Mouse (Mus musculus): ENCODE results near the gene Zmiz1. TPM values are rescaled to one million over a fixed set of nuclear protein-coding genes. Genes with fewer than 3 reads are reported as not detected.

The Zmiz1 gene
- polyA plus RNA-seq, 1 experiment from 2014 or later, result 12.4 TPM

DNA sequence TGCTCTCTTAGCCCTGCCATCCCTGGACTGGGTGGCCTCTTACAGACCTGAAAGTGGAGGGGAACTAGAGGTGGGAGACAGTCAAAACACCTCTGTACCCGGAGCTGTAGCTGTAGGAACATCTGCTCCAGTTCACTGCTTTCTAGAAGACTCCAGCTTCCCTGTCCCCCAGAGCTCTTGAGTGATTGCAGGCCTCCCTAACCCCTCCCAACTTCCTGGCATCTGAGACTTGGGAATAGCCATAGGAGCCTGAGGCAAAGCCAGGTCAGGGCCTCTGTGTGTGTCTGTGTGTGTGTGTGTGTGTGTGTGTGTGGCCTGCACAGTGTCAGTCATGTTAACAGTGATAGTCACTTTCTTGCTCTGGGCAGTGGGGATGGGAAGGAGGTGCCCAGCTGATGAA, 102.7 kb downstream of the Zmiz1 start:
- ATAC-seq, result no peak
- no peak overlapping the region for H3K4me3 ChIP-seq (ENCODE audit: low read depth, low read length)
- H3K4me1 ChIP-seq (replicated peaks; ENCODE audit: control insufficient read depth, insufficient read depth, low read length), result peaks cover 5% of the 10 kb centered on the region
- WGBS, result 50% methylated on average over 1 of the region's 1 CpGs
- no peak overlapping the region for H3K4me2 ChIP-seq (replicated peaks; ENCODE audit: low read depth)
- H3K36me3 ChIP-seq (ENCODE audit: control insufficient read depth, insufficient read depth), result peaks cover 10% of the 10 kb centered on the region; the same call in 1 of the 2 replicates
- no peak overlapping the region for H3K27ac ChIP-seq (ENCODE audit: low read depth, low read length)
- no peak for TF ChIP-seq CTCF (IDR thresholded peaks at IDR 0.05; ENCODE audit: low read depth)
- no peaks in the 10 kb centered on the region for H3K27me3 ChIP-seq (replicated peaks; ENCODE audit: control insufficient read depth, insufficient read depth, low read length)
- no peak overlapping the region for H3K9ac ChIP-seq (ENCODE audit: low read depth, low read length)
- H3K9me3 ChIP-seq (ENCODE audit: control insufficient read depth), result no peaks in the 10 kb centered on the region

DNA sequence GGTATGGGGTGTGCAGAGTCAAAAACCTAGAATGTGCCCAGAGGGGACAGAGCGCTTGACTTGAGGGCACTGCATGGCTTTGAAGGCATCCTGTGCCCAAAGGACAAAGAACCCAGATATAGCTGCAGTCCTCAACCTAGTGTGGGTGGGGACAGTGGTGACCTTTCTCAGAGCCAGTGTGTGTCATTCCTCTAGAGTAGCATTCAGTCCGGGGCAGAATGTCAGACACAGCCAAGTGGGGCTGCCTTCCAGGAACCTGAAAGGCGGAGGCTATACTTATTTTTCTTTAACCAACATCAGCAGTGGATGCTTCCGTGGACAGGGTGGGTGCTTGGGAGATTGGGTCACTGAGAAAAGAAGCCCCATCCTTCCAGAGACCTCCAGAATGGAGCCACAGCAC, 103.5 kb downstream of the Zmiz1 start:
- WGBS, result 74% methylated on average over 4 of the region's 4 CpGs
- H3K4me1 ChIP-seq (replicated peaks; ENCODE audit: control insufficient read depth, insufficient read depth, low read length), result peaks cover 5% of the 10 kb centered on the region

DNA sequence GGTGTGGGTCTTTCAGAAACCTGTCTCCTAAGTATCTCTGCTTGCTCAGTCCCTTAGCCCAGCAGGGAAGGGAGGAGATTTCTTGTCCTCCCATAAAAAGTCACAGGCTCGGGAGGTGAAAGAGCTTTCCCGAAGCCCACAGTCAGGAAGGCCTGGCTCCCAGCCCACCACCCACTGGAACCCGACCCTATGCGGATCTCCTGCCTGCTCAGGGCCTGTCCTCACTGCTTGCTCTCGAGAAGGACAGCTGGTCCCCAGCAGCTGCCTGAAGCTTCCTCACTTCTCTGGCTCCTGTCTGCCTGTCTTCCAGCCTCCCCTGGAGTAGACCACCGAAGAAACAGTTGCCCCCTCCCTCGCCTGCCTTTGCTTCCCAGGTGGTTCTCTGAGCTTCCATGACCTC, 103.9 kb downstream of the Zmiz1 start:
- 62% methylated on average over 7 of the region's 7 CpGs for WGBS
- H3K27me3 ChIP-seq (replicated peaks; ENCODE audit: control insufficient read depth, insufficient read depth, low read length), result no peaks in the 10 kb centered on the region
- no peak for TF ChIP-seq CTCF (IDR thresholded peaks at IDR 0.05; ENCODE audit: low read depth)
- ATAC-seq, result no peak
- H3K36me3 ChIP-seq (ENCODE audit: control insufficient read depth, insufficient read depth), result peaks cover 14% of the 10 kb centered on the region; the same call in 1 of the 2 replicates
- H3K4me1 ChIP-seq (replicated peaks; ENCODE audit: control insufficient read depth, insufficient read depth, low read length), result peaks cover 5% of the 10 kb centered on the region
- H3K27ac ChIP-seq (ENCODE audit: low read depth, low read length), result no peak overlapping the region
- H3K9me3 ChIP-seq (ENCODE audit: control insufficient read depth), result no peaks in the 10 kb centered on the region
- H3K9ac ChIP-seq (ENCODE audit: low read depth, low read length), result no peak overlapping the region
- H3K4me2 ChIP-seq (replicated peaks; ENCODE audit: low read depth), result no peak overlapping the region
- no peak overlapping the region for H3K4me3 ChIP-seq (ENCODE audit: low read depth, low read length)

More for the DNA sequence above, 103.5 kb downstream of the Zmiz1 start:
- no peak for TF ChIP-seq CTCF (IDR thresholded peaks at IDR 0.05; ENCODE audit: low read depth)
- ATAC-seq, result no peak
- H3K36me3 ChIP-seq (ENCODE audit: control insufficient read depth, insufficient read depth), result peaks cover 14% of the 10 kb centered on the region; the same call in 1 of the 2 replicates
- H3K27me3 ChIP-seq (replicated peaks; ENCODE audit: control insufficient read depth, insufficient read depth, low read length), result no peaks in the 10 kb centered on the region
- H3K4me3 ChIP-seq (ENCODE audit: low read depth, low read length), result no peak overlapping the region
- H3K9me3 ChIP-seq (ENCODE audit: control insufficient read depth), result no peaks in the 10 kb centered on the region
- no peak overlapping the region for H3K4me2 ChIP-seq (replicated peaks; ENCODE audit: low read depth)
- H3K9ac ChIP-seq (ENCODE audit: low read depth, low read length), result no peak overlapping the region
- H3K27ac ChIP-seq (ENCODE audit: low read depth, low read length), result no peak overlapping the region

DNA sequence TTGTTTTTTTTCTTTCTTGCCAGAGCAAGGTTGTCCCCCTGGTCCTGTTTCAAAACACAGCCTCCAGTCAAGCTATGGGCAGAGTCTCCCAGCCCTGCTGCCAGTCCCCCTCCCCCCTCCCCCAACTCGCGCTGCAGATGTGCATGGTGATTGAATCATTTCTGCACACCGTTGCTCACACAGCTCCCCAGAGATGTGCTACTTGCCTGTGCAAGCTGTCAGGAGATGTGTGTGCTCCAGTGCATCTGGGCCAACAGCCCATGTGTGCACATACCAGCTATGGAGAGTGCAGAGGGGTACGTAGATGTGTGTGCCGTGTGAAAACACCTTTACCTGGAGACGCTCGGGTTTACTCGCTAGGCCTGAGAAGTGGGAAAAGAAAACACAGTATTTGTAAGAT, 105.6 kb downstream of the Zmiz1 start:
- Histone ChIP-seq H3K27me3 (replicated peaks; ENCODE audit: control insufficient read depth, insufficient read depth, low read length) (no peaks in the 10 kb centered on the region), H3K4me2 (replicated peaks; ENCODE audit: low read depth) (no peak overlapping the region), H3K9ac (ENCODE audit: low read depth, low read length) (no peak overlapping the region), H3K4me1 (replicated peaks; ENCODE audit: control insufficient read depth, insufficient read depth, low read length) (peaks cover 5% of the 10 kb centered on the region; the same call in 1 of the 2 replicates), H3K4me3 (ENCODE audit: low read depth, low read length) (no peak overlapping the region), H3K27ac (ENCODE audit: low read depth, low read length) (no peak overlapping the region), H3K9me3 (ENCODE audit: control insufficient read depth) (no peaks in the 10 kb centered on the region), H3K36me3 (ENCODE audit: control insufficient read depth, insufficient read depth) (peaks cover 14% of the 10 kb centered on the region; the same call in 1 of the 2 replicates)
- no peak for TF ChIP-seq CTCF (IDR thresholded peaks at IDR 0.05; ENCODE audit: low read depth)
- 74% methylated on average over 8 of the region's 8 CpGs for WGBS
- no peak for ATAC-seq

DNA sequence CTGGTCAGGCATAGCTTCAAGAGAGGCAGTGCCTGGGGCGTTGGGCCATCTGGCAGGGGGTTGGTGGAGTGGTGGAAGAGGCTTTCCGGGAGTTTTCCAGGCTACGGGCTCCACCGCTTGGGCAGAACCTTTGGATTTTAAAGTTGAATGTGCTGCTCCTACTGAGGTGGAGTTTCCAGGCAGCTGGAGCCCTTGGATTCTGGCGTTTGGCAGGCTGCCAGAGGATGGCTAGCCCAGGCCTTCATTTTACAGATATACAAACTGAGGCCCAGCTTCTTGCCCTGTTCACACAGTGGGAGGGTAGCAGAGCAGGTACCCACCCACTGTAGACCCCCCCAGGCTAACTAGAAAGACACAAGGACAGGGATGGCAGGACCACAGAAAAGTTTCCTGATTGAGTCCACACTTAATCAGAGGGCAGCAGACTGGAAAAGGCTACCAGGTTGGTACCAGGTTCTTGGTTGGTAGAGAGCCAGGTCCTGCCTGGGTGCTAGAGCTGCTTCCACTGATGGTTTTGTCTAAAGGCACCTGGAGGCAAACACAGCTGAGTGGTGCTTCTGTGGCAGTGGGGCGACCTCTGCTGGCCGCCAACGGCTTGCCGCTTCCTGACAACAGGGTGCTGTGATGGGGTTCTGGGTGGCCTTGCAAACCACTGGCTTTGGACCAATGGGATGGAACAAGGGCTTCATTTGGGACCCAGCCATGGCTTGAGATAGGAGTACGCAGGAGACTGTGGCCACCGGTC, 106.5 kb downstream of the Zmiz1 start:
- peak; percentile 48 for ATAC-seq
- Histone ChIP-seq H3K4me3 (ENCODE audit: low read depth, low read length) (no peak overlapping the region), H3K27ac (ENCODE audit: low read depth, low read length) (no peak overlapping the region), H3K9me3 (ENCODE audit: control insufficient read depth) (no peaks in the 10 kb centered on the region), H3K9ac (ENCODE audit: low read depth, low read length) (no peak overlapping the region), H3K36me3 (ENCODE audit: control insufficient read depth, insufficient read depth) (peaks cover 14% of the 10 kb centered on the region; the same call in 1 of the 2 replicates), H3K27me3 (replicated peaks; ENCODE audit: control insufficient read depth, insufficient read depth, low read length) (no peaks in the 10 kb centered on the region), H3K4me2 (replicated peaks; ENCODE audit: low read depth) (no peak overlapping the region), H3K4me1 (replicated peaks; ENCODE audit: control insufficient read depth, insufficient read depth, low read length) (peaks cover 5% of the 10 kb centered on the region; the same call in 1 of the 2 replicates)
- WGBS, result 29% methylated on average over 11 of the region's 11 CpGs
- TF ChIP-seq CTCF (IDR thresholded peaks at IDR 0.05; ENCODE audit: low read depth), result peak; percentile 99

DNA sequence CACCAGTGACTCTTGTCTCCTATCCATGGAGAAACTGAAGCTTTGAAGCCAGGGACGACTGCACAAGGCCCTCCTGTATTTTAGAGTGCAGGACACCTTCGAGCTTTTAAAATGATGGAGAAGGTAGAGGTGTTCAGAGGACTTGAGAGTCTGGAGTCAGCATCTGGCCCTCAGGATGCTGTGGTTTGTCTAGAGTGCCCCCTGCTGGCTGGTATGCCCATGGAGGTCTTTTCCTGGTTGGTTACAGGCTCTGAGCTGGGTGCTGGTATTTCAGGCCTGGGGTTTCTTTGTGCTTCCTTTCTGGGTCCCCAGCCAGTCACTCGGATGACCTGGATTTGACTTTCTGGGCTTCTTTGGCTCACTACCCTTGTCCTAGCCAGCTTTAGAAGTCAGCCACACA, 108.3 kb downstream of the Zmiz1 start:
- ATAC-seq, result no peak
- Histone ChIP-seq H3K9me3 (ENCODE audit: control insufficient read depth) (no peaks in the 10 kb centered on the region), H3K27ac (ENCODE audit: low read depth, low read length) (no peak overlapping the region), H3K4me3 (ENCODE audit: low read depth, low read length) (no peak overlapping the region), H3K4me1 (replicated peaks; ENCODE audit: control insufficient read depth, insufficient read depth, low read length) (no peaks in the 10 kb centered on the region; the same call in 1 of the 2 replicates), H3K9ac (ENCODE audit: low read depth, low read length) (no peak overlapping the region), H3K27me3 (replicated peaks; ENCODE audit: control insufficient read depth, insufficient read depth, low read length) (no peaks in the 10 kb centered on the region), H3K36me3 (ENCODE audit: control insufficient read depth, insufficient read depth) (peaks cover 14% of the 10 kb centered on the region), H3K4me2 (replicated peaks; ENCODE audit: low read depth) (no peak overlapping the region)
- WGBS, result 35% methylated on average over 3 of the region's 3 CpGs
- peak; percentile 84 for TF ChIP-seq CTCF (IDR thresholded peaks at IDR 0.05; ENCODE audit: low read depth)

Measured in intestine, postnatal 0 days (tissue).